Mouse (Mus musculus) liver, embryonic 16.5 days (tissue): ENCODE measurements around the gene Tmem56. TPM values are rescaled to one million over a fixed set of nuclear protein-coding genes. Genes with fewer than 3 reads are reported as not detected.

Experiments used
- ATAC-seq: fragments of 200-750 bp; cut with Nextera tagmentation; 2 replicates; pipeline ENCODE4 v1.8.0; 2017; ENCODE audit warnings: low read depth, mild to moderate bottlenecking, moderate number of reproducible peaks, moderate library complexity
- H3K27ac ChIP-seq: fragments of 300-500 bp; sonication (generic); 2 replicates; pipeline ENCODE4 v1.5.1; 2014; ENCODE audit warnings: mild to moderate bottlenecking, low read length
- H3K27me3 ChIP-seq: fragments of 300-500 bp; sonication (generic); 2 replicates; pipeline ENCODE4 v1.6.1; 2014; ENCODE audit warnings: low read depth, low read length, mixed read lengths; ENCODE audit not compliant: control insufficient read depth, insufficient read depth
- H3K36me3 ChIP-seq: fragments of 300-500 bp; sonication (generic); 2 replicates; pipeline ENCODE4 v1.6.1; 2014; ENCODE audit warnings: mild to moderate bottlenecking; ENCODE audit not compliant: control insufficient read depth, insufficient read depth
- H3K4me1 ChIP-seq: fragments of 300-500 bp; sonication (generic); 2 replicates; pipeline ENCODE4 v1.6.1; 2014; ENCODE audit warnings: low read depth, low read length, mixed read lengths; ENCODE audit not compliant: control insufficient read depth
- H3K4me2 ChIP-seq: fragments of 300-500 bp; sonication (generic); 2 replicates; pipeline ENCODE4 v1.6.1; 2014; ENCODE audit warnings: low read depth, low read length, mixed read lengths
- H3K4me3 ChIP-seq: fragments of 300-500 bp; sonication (generic); 2 replicates; pipeline ENCODE4 v1.5.1; 2014; ENCODE audit warnings: low read depth, mild to moderate bottlenecking, low read length
- H3K9ac ChIP-seq: fragments of 300-500 bp; sonication (generic); 2 replicates; pipeline ENCODE4 v1.6.1; 2014; ENCODE audit warnings: low read depth, low read length
- H3K9me3 ChIP-seq: fragments of 300-500 bp; sonication (generic); replicated peaks from 2 replicates; pipeline ENCODE4 v1.6.1; 2016; ENCODE audit warnings: low read length; ENCODE audit not compliant: control insufficient read depth
- WGBS: fragments of 180-500 bp; shearing (Covaris S2); extraction: QIAGEN DNeasy Blood & Tissue Kit; methylation state at CpG from one replicate; pipeline ENCODE4 v1.1.7; 2014; ENCODE audit not compliant: insufficient replicate concordance; 5-methylcytosine and 5-hydroxymethylcytosine counted together
- polyA plus RNA-seq: library from polyadenylated mRNA; unstranded; fragments of >200 nt; fragmentation: Nextera tagmentation; extraction: Ambion mirVana; gene quantifications from 2 replicates; pipeline ENCODE4 v1.2.1, GENCODE M21; 2015

Gene Tmem56
- 12.8 and 15.2 TPM in 2 replicates for polyA plus RNA-seq

- Histone ChIP-seq H3K4me2 (no peak within 1 kb of the TSS), H3K27ac (no peak within 1 kb of the TSS), H3K4me3 (no peak within 1 kb of the TSS), H3K27me3 (no peaks in the 10 kb centered on the region), H3K9me3 (no peaks in the 10 kb centered on the region), H3K36me3 (no peaks in the 10 kb centered on the region), H3K9ac (no peak within 1 kb of the TSS), H3K4me1 (peaks cover 7% of the 10 kb centered on the region; the same call in 1 of the 2 replicates)
- 75% methylated on average over 4 of the region's 4 CpGs for WGBS
- ATAC-seq = no peak
These were observed at the start of gene Tmem56 for GRCm38 (mm10) chr3:121282998-121283397. TSS of gene Tmem56 (minus strand) at chr3:121283098.

GRCm38 (mm10) chr3:121330244-121330646 lies 47.3 kb upstream of the Tmem56 start:
- H3K4me3 ChIP-seq = no peak overlapping the region
- no peak overlapping the region for H3K27ac ChIP-seq
- H3K9me3 ChIP-seq = no peaks in the 10 kb centered on the region
- no peak overlapping the region for H3K9ac ChIP-seq
- no peaks in the 10 kb centered on the region for H3K4me1 ChIP-seq
- WGBS = 46% methylated on average over 7 of the region's 7 CpGs
- H3K27me3 ChIP-seq = no peaks in the 10 kb centered on the region
- H3K4me2 ChIP-seq = no peak overlapping the region
- no peak for ATAC-seq
- H3K36me3 ChIP-seq = no peaks in the 10 kb centered on the region

- H3K27ac ChIP-seq = no peak overlapping the region
- no peak overlapping the region for H3K9ac ChIP-seq
- WGBS = 69% methylated on average over 10 of the region's 10 CpGs
- ATAC-seq = no peak; the same call in 1 of the 2 replicates
- H3K4me2 ChIP-seq = no peak overlapping the region
- H3K9me3 ChIP-seq = no peaks in the 10 kb centered on the region
- H3K4me3 ChIP-seq = no peak overlapping the region
- no peaks in the 10 kb centered on the region for H3K36me3 ChIP-seq
- H3K4me1 ChIP-seq = no peaks in the 10 kb centered on the region
- no peaks in the 10 kb centered on the region for H3K27me3 ChIP-seq
These were observed 46.7 kb upstream of the Tmem56 start for GRCm38 (mm10) chr3:121329647-121330046.

- no peak for ATAC-seq
- Histone ChIP-seq H3K4me3 (no peak overlapping the region), H3K27ac (no peak overlapping the region), H3K9me3 (no peaks in the 10 kb centered on the region), H3K4me2 (no peak overlapping the region), H3K27me3 (no peaks in the 10 kb centered on the region), H3K4me1 (no peaks in the 10 kb centered on the region), H3K36me3 (no peaks in the 10 kb centered on the region), H3K9ac (no peak overlapping the region)
- 79% methylated on average over 5 of the region's 5 CpGs for WGBS
These were observed 44.5 kb upstream of the Tmem56 start for GRCm38 (mm10) chr3:121327406-121327805.

- WGBS = 87% methylated on average over 15 of the region's 15 CpGs
These were observed 40.5 kb upstream of the Tmem56 start for GRCm38 (mm10) chr3:121323371-121323770.

GRCm38 (mm10) chr3:121320896-121321295 lies 38.0 kb upstream of the Tmem56 start:
- Histone ChIP-seq H3K4me1 (no peaks in the 10 kb centered on the region), H3K9me3 (no peaks in the 10 kb centered on the region), H3K36me3 (no peaks in the 10 kb centered on the region), H3K27ac (no peak overlapping the region), H3K27me3 (no peaks in the 10 kb centered on the region), H3K4me3 (no peak overlapping the region), H3K4me2 (no peak overlapping the region), H3K9ac (no peak overlapping the region)
- no peak for ATAC-seq
- WGBS = 85% methylated on average over 1 of the region's 1 CpGs

More at GRCm38 (mm10) chr3:121323371-121323770, 40.5 kb upstream of the Tmem56 start:
- Histone ChIP-seq H3K27me3 (no peaks in the 10 kb centered on the region), H3K4me2 (no peak overlapping the region), H3K9ac (no peak overlapping the region), H3K4me1 (no peaks in the 10 kb centered on the region), H3K4me3 (no peak overlapping the region), H3K9me3 (no peaks in the 10 kb centered on the region), H3K36me3 (no peaks in the 10 kb centered on the region), H3K27ac (no peak overlapping the region)
- ATAC-seq = no peak

GRCm38 (mm10) chr3:121319906-121320305 lies 37.0 kb upstream of the Tmem56 start:
- H3K9me3 ChIP-seq = no peaks in the 10 kb centered on the region
- no peak overlapping the region for H3K9ac ChIP-seq
- 87% methylated on average over 6 of the region's 6 CpGs for WGBS
- H3K4me3 ChIP-seq = no peak overlapping the region
- no peaks in the 10 kb centered on the region for H3K36me3 ChIP-seq
- ATAC-seq = no peak
- no peak overlapping the region for H3K4me2 ChIP-seq
- H3K27ac ChIP-seq = no peak overlapping the region
- H3K27me3 ChIP-seq = no peaks in the 10 kb centered on the region
- no peaks in the 10 kb centered on the region for H3K4me1 ChIP-seq

- H3K27ac ChIP-seq = no peak overlapping the region
- H3K4me3 ChIP-seq = no peak overlapping the region
- no peaks in the 10 kb centered on the region for H3K27me3 ChIP-seq
- 82% methylated on average over 7 of the region's 7 CpGs for WGBS
- ATAC-seq = no peak
- H3K9me3 ChIP-seq = no peaks in the 10 kb centered on the region
- no peaks in the 10 kb centered on the region for H3K36me3 ChIP-seq
- no peaks in the 10 kb centered on the region for H3K4me1 ChIP-seq
- no peak overlapping the region for H3K4me2 ChIP-seq
- H3K9ac ChIP-seq = no peak overlapping the region
These were observed 32.6 kb upstream of the Tmem56 start for GRCm38 (mm10) chr3:121315498-121315897.

- Histone ChIP-seq H3K4me3 (no peak overlapping the region), H3K36me3 (no peaks in the 10 kb centered on the region), H3K27me3 (no peaks in the 10 kb centered on the region), H3K4me1 (no peaks in the 10 kb centered on the region), H3K4me2 (no peak overlapping the region), H3K9ac (no peak overlapping the region), H3K27ac (no peak overlapping the region), H3K9me3 (no peaks in the 10 kb centered on the region)
- WGBS = 66% methylated on average over 6 of the region's 6 CpGs
- ATAC-seq = no peak
These were observed 31.3 kb upstream of the Tmem56 start for GRCm38 (mm10) chr3:121314149-121314548.
